Mouse (Mus musculus) erythroblast, embryonic 14.5 days (primary cell): ENCODE measurements around the gene Npm1. TPM values are rescaled to one million over a fixed set of nuclear protein-coding genes. Genes with fewer than 3 reads are reported as not detected.

ENCODE experiments used
- H3K27me3 ChIP-seq: 2 replicates; pipeline ENCODE4 v1.6.1; 2012; ENCODE audit warnings: inconsistent platforms; ENCODE audit not compliant: control insufficient read depth
- H3K36me3 ChIP-seq: 2 replicates; pipeline ENCODE4 v1.6.1; 2012; ENCODE audit warnings: mild to moderate bottlenecking, inconsistent platforms; ENCODE audit not compliant: control insufficient read depth
- H3K4me1 ChIP-seq: 2 replicates; pipeline ENCODE4 v1.6.1; 2012; ENCODE audit warnings: inconsistent platforms; ENCODE audit not compliant: control insufficient read depth
- H3K4me3 ChIP-seq: replicated peaks from 2 replicates; pipeline ENCODE3; 2012; ENCODE audit warnings: moderate library complexity, mild to moderate bottlenecking, inconsistent platforms
- H3K9me3 ChIP-seq: 2 replicates; pipeline ENCODE4 v1.6.1; 2012; ENCODE audit warnings: low read length, inconsistent platforms, mixed read lengths; ENCODE audit not compliant: control insufficient read depth
- GATA1 ChIP-seq: IDR thresholded peaks from 2 replicates; pipeline ENCODE4 v1.6.1; 2012; ENCODE audit warnings: low read length, inconsistent platforms, mixed read lengths
- TAL1 ChIP-seq: IDR thresholded peaks from 3 replicates; pipeline ENCODE4 v1.6.1; 2012; ENCODE audit warnings: low read length, inconsistent platforms, mixed read lengths
- polyA plus RNA-seq: library from polyadenylated mRNA; stranded (reverse); fragments of >175 nt; gene quantifications from 2 replicates; pipeline ENCODE4 v1.2.3, GENCODE M21; 2012

Npm1 gene
- polyA plus RNA-seq, 1 experiment: 5.8 TPM

DNA sequence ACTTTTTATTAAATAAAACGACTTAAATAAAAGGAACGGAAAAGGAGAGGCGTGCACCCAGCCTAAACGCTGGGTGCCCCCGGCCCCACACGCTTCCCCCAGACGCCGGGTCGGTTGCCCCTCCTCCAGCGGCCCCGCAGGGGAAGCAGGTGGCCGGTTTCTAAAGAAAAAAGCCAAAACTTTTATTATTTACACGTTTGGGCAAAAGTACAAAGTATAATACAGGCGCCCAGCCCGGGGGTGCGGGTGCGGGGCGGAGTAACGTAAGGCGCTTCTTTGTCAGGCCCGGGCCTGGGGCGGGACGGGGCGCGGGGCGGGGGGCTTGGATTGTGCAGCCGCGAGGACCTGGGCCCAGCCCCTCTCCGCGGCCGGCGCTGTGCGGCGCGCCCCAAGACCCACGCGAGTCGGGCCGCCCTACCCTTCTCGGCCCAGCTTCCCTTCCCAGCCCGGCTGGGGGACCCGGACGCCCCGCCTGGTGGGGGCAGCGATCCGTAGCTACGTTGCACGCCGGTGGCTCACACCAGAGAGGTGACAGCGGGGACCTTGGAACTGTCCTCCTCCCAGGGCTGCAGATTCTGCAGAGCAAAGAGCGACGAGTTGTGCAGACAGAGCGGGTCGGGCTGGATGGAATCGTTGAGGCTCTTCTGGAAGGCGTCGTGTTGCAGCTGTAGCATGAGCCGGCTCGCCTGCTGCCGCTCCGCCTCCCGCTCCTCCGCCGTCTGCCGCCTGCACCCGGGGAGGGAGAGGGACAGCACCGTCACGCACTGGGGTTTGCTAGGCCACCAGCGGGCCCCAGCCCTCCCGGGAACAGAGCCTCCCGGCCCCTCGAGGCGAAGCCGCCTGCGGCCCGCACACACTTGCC lies 38.0 kb upstream of the Npm1 start:
- peaks cover 100% of the 10 kb centered on the region for H3K27me3 ChIP-seq
- no peak overlapping the region for H3K4me3 ChIP-seq
- H3K36me3 ChIP-seq: no peaks in the 10 kb centered on the region
- peaks cover 26% of the 10 kb centered on the region for H3K9me3 ChIP-seq
- no peaks in the 10 kb centered on the region for H3K4me1 ChIP-seq
- TF ChIP-seq GATA1 (no peak), TAL1 (no peak)

DNA sequence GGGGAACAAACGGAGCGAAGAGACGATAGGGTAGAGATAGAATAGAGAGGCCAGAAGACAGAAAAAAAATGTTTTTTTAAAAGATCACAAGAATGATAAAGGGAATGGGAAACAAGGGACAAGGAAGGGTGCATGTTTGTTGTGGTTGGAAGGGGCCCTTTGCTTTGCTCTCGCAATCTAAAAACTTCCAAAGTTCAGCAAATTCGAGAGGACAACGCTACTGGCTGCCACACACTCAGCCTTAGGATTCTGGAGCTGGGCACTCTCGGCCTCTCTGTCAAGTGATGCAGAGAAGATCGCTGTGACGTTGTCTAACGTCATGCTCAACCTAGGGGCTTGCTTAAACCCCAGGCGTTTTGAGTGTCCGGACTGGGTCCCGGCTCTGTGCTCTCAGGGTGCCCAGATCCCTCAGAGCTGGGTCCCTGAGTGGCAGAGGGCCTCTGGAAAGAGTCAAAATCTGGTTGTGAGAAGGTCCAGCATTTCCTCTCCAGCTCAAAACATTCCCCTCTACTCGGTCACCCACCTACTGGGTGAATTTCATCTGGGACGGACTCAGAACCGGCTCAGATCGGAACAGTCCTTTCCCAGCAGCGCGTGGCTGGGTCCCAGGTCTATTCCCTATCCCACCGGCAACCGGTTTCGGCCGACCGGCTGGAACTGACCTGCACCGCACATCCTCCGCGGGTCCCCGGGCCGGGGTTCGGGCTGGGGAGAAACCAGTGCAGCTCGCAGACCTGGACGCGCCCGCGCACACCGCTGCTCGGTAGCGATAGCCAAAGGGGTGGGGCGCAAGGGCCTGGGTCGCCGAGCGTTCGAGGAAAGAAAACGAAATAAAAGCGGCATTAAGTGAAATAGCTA lies 37.1 kb upstream of the Npm1 start:
- no peak overlapping the region for H3K4me3 ChIP-seq
- no peaks in the 10 kb centered on the region for H3K4me1 ChIP-seq
- peaks cover 26% of the 10 kb centered on the region for H3K9me3 ChIP-seq
- peaks cover 100% of the 10 kb centered on the region for H3K27me3 ChIP-seq
- no peaks in the 10 kb centered on the region for H3K36me3 ChIP-seq
- TF ChIP-seq GATA1 (no peak), TAL1 (no peak)

DNA sequence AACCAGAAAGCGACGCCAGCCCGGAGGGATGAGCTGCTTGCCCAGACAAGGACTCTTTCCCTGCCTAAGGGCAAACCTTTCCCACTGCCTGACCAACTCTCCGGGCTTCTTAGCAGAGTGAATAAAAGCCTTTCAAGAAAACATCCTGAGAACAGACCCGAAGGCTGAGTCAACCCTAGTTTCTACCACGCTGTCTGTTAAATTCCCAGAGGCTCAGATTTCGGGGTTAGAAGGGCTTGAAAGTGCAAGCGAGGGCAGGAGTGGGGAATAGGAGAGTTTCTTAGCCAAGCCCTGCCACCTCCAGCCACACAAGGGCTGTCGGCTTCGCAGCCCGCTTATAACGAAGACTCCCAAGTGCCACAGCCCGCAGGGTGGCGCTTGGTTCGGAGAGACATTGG lies 36.1 kb upstream of the Npm1 start:
- Histone ChIP-seq H3K4me1 (no peaks in the 10 kb centered on the region), H3K9me3 (peaks cover 24% of the 10 kb centered on the region), H3K36me3 (no peaks in the 10 kb centered on the region), H3K27me3 (peaks cover 97% of the 10 kb centered on the region), H3K4me3 (no peak overlapping the region)
- no peak for TF ChIP-seq TAL1
- no peak for TF ChIP-seq GATA1

DNA sequence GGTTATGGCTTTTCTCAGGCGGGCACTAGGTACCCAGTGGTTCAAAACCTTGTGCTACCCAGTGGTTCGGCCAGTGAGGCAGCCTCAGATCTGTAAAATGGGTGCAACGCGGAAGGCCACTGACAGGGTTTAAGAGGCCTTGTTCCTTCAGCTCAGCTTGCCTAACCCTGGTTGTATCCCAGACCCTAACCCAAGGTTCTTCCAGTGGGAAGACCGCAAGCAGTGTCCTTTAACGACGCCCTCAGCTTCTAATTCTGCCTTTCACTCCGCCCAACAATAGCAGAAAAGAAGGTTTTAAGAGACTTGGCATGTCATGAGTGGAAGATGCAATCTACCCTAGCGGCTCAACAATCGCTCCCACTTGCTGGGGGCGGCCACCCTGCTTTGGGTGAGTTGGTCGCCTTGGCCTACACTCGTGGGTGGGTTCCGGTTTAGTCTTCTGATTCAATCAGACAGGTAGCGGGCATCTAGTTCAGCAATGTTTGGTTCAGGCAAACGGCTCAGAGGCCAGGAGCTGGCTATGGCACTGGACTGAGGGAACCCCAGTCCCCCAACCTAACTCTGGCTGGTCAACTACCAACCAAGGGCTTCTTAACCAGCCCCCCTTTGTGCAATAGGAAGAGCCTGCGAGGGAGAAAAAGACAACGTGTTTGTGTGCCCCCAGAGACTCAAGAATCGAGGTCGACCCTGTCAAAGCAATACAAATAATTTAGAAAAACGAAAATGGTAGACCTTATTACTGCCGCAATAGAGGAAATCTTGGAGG lies 35.5 kb upstream of the Npm1 start:
- Histone ChIP-seq H3K27me3 (peaks cover 97% of the 10 kb centered on the region), H3K36me3 (no peaks in the 10 kb centered on the region), H3K4me3 (no peak overlapping the region), H3K9me3 (peaks cover 21% of the 10 kb centered on the region), H3K4me1 (no peaks in the 10 kb centered on the region)
- no peak for TF ChIP-seq TAL1
- no peak for TF ChIP-seq GATA1

DNA sequence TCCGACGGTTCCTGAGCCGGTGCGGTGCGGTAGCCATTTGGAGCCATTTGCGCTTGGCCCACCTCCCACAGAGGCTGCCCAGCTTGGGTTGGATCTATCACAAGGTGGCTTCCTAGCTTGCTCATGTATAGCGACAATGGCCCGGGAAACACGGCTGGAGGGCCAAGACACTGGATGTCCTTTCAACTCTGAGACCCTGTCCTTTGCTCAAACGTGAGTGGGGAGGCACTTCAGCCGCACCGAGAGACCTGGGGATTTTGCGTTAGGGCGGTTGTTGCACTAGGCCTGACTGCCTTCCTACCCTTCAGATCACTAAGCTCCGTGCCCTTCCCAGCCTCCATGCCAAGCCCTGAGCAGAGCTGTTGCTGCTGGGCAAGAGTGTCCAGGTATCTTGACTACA lies 34.7 kb upstream of the Npm1 start:
- no peaks in the 10 kb centered on the region for H3K36me3 ChIP-seq
- TF ChIP-seq TAL1 (no peak), GATA1 (no peak)
- H3K4me1 ChIP-seq: no peaks in the 10 kb centered on the region
- H3K4me3 ChIP-seq: no peak overlapping the region
- H3K27me3 ChIP-seq: peaks cover 97% of the 10 kb centered on the region
- H3K9me3 ChIP-seq: peaks cover 19% of the 10 kb centered on the region

DNA sequence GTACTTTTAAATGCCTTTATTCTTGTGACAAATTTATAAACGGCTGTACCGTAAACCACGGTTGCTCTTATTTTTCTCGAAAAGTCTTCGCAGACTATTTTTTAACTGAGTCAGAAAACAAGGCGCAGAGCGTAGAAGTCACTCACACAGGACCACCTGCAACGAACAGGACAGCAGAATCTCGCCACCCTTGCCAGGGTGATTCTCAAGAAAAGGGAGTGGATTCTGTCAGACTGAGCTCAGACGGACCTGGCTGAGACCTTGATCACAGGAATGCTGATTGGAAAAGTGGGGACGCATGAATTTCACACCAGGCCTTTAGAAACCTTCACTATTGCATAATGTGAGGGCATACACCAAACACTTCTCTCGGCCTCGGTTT lies 34.1 kb upstream of the Npm1 start:
- TF ChIP-seq GATA1 (no peak), TAL1 (no peak)

DNA sequence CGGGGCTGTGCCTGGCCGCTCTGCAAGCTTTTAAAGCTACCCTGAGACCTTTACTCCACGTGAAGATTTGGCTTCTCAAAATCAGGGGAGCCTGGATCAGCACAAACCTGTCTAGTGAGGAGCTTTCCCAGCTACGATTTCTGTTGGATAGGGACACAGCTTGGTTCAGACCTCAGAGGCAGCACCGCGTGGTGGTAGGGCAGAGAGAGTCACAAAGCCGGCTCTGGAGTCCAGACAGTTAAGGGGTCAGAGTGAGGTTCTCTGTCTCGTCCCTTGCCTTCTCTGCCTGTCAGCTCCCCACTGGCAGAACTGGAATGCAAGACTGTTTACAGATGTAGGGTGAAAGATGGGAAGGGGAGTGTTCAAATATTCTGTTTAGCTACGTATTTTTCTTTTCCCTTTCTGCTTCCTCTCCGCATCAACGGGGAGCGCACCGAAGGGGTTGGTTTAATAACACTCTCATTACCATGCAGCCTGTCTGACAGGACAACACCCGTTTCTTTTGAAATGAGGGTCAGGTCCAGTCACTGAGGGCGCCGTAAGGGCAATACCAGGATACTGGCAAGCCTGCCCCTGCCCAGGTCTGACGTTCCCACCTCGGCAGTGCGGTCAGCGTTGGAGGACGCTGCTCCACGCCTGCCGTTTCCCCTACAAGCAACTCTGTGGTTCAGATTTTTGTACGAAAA lies 33.6 kb upstream of the Npm1 start:
- Histone ChIP-seq H3K27me3 (peaks cover 91% of the 10 kb centered on the region), H3K4me1 (no peaks in the 10 kb centered on the region), H3K4me3 (no peak overlapping the region), H3K36me3 (no peaks in the 10 kb centered on the region), H3K9me3 (peaks cover 19% of the 10 kb centered on the region)
- no peak for TF ChIP-seq GATA1
- no peak for TF ChIP-seq TAL1

More for the DNA sequence above, 34.1 kb upstream of the Npm1 start:
- H3K4me3 ChIP-seq: no peak overlapping the region
- peaks cover 19% of the 10 kb centered on the region for H3K9me3 ChIP-seq
- H3K4me1 ChIP-seq: no peaks in the 10 kb centered on the region
- H3K27me3 ChIP-seq: peaks cover 91% of the 10 kb centered on the region
- H3K36me3 ChIP-seq: no peaks in the 10 kb centered on the region
